Mouse (Mus musculus) thymus, adult 2 months (tissue): ENCODE results near the gene Shcbp1. TPM values are rescaled to one million over a fixed set of nuclear protein-coding genes. Genes with fewer than 3 reads are reported as not detected.

ENCODE experiments used
- DNase-seq: peaks from one replicate; pipeline ENCODE4 v3.0.0; 2021
- H3K27ac ChIP-seq: fragments of 200-500 bp; 2 replicates; pipeline ENCODE4 v1.5.1; 2012; ENCODE audit warnings: low read length, control low read depth; ENCODE audit not compliant: control insufficient read depth, insufficient read depth
- H3K27me3 ChIP-seq: fragments of 200-500 bp; 2 replicates; pipeline ENCODE4 v1.6.1; 2012; ENCODE audit warnings: mild to moderate bottlenecking, low read length, moderate library complexity, mixed read lengths; ENCODE audit not compliant: control insufficient read depth, insufficient read depth
- H3K36me3 ChIP-seq: fragments of 200-500 bp; 2 replicates; pipeline ENCODE4 v1.6.1; 2012; ENCODE audit warnings: mild to moderate bottlenecking, low read length, moderate library complexity; ENCODE audit not compliant: control insufficient read depth, insufficient read depth
- H3K4me1 ChIP-seq: fragments of 200-500 bp; replicated peaks from 2 replicates; pipeline ENCODE4 v1.6.1; 2012; ENCODE audit warnings: low read length; ENCODE audit not compliant: control insufficient read depth, insufficient read depth
- H3K4me3 ChIP-seq: fragments of 200-500 bp; 2 replicates; pipeline ENCODE4 v1.5.1; 2012; ENCODE audit warnings: mild to moderate bottlenecking, low read length, control low read depth, moderate library complexity; ENCODE audit not compliant: control insufficient read depth, insufficient read depth
- CTCF ChIP-seq: fragments of 200-500 bp; IDR thresholded peaks from 2 replicates; pipeline ENCODE4 v1.5.1; 2012; ENCODE audit warnings: mild to moderate bottlenecking, control low read depth, low read length, moderate library complexity, borderline replicate concordance; ENCODE audit not compliant: control insufficient read depth, poor library complexity, insufficient read depth; ENCODE audit errors: extremely low read depth
- POLR2A ChIP-seq: fragments of 200-500 bp; IDR thresholded peaks from 2 replicates; pipeline ENCODE4 v1.6.1; 2012; ENCODE audit warnings: mild to moderate bottlenecking, low read length, control low read depth, moderate library complexity; ENCODE audit not compliant: control insufficient read depth, poor library complexity, insufficient read depth; ENCODE audit errors: extremely low read depth
- WGBS: fragments of 180-500 bp; shearing (Covaris S2); methylation state at CpG from one replicate; pipeline ENCODE4 v1.1.7; 2018; 5-methylcytosine and 5-hydroxymethylcytosine counted together
- polyA plus RNA-seq: library from polyadenylated mRNA; depleted of rRNA; stranded (reverse); fragments of >200 nt; gene quantifications from 2 replicates; pipeline ENCODE4 v1.2.3, GENCODE M21; 2012; rRNA removed

Shcbp1 gene
- 8.1 and 9.0 TPM in 2 replicates for polyA plus RNA-seq

- peak; percentile 88 for DNase-seq
- H3K4me3 ChIP-seq: peak within 1 kb of the TSS; percentile 100
- peaks cover 11% of the 10 kb centered on the region for H3K4me1 ChIP-seq
- H3K27me3 ChIP-seq: no peaks in the 10 kb centered on the region
- H3K36me3 ChIP-seq: no peaks in the 10 kb centered on the region
- H3K27ac ChIP-seq: no peak within 1 kb of the TSS
- 5% methylated on average over 29 of the region's 29 CpGs for WGBS
- TF ChIP-seq POLR2A (no peak), CTCF (no peak)
Measured at GRCm38 (mm10) chr8:4779254-4780055, at the start of gene Shcbp1. TSS of gene Shcbp1 (minus strand) at chr8:4779567.

- Histone ChIP-seq H3K27me3 (no peaks in the 10 kb centered on the region), H3K27ac (no peak overlapping the region), H3K36me3 (no peaks in the 10 kb centered on the region), H3K4me1 (no peaks in the 10 kb centered on the region), H3K4me3 (no peak overlapping the region)
- TF ChIP-seq POLR2A (no peak), CTCF (no peak)
- DNase-seq: no peak
- WGBS: 92% methylated on average over 4 of the region's 4 CpGs
Measured at GRCm38 (mm10) chr8:4808831-4809230, 29.5 kb upstream of the Shcbp1 start.

GRCm38 (mm10) chr8:4800524-4801122, 21.3 kb upstream of the Shcbp1 start:
- Histone ChIP-seq H3K27me3 (no peaks in the 10 kb centered on the region), H3K27ac (no peak overlapping the region), H3K4me1 (no peaks in the 10 kb centered on the region), H3K4me3 (no peak overlapping the region), H3K36me3 (no peaks in the 10 kb centered on the region)
- DNase-seq: peak; percentile 16
- no peak for TF ChIP-seq POLR2A
- TF ChIP-seq CTCF: no peak
- WGBS: 59% methylated on average over 19 of the region's 19 CpGs

- no peak for TF ChIP-seq POLR2A
- TF ChIP-seq CTCF: no peak
Measured at GRCm38 (mm10) chr8:4778266-4778665, 1.1 kb downstream of the Shcbp1 start.

GRCm38 (mm10) chr8:4764751-4765150, 14.6 kb downstream of the Shcbp1 start:
- no peak for DNase-seq
- WGBS: 96% methylated on average over 4 of the region's 4 CpGs

More at GRCm38 (mm10) chr8:4778266-4778665, 1.1 kb downstream of the Shcbp1 start:
- Histone ChIP-seq H3K36me3 (no peaks in the 10 kb centered on the region), H3K4me3 (peak overlapping the region; percentile 2; the same call in 1 of the 2 replicates), H3K27me3 (no peaks in the 10 kb centered on the region), H3K4me1 (peaks cover 11% of the 10 kb centered on the region), H3K27ac (no peak overlapping the region)
- WGBS: 58% methylated on average over 6 of the region's 6 CpGs
- DNase-seq: no peak

GRCm38 (mm10) chr8:4753048-4753447, 26.3 kb downstream of the Shcbp1 start:
- Histone ChIP-seq H3K36me3 (peaks cover 5% of the 10 kb centered on the region; the same call in 1 of the 2 replicates), H3K27me3 (no peaks in the 10 kb centered on the region), H3K4me1 (no peaks in the 10 kb centered on the region), H3K4me3 (no peak overlapping the region), H3K27ac (no peak overlapping the region)
- TF ChIP-seq POLR2A: no peak
- no peak for TF ChIP-seq CTCF
- DNase-seq: no peak
- WGBS: 50% methylated on average over 5 of the region's 5 CpGs

More at GRCm38 (mm10) chr8:4764751-4765150, 14.6 kb downstream of the Shcbp1 start:
- Histone ChIP-seq H3K27me3 (no peaks in the 10 kb centered on the region), H3K27ac (no peak overlapping the region), H3K4me1 (no peaks in the 10 kb centered on the region), H3K4me3 (no peak overlapping the region), H3K36me3 (peaks cover 4% of the 10 kb centered on the region; the same call in 1 of the 2 replicates)
- TF ChIP-seq POLR2A: no peak
- TF ChIP-seq CTCF: no peak

- WGBS: 44% methylated on average over 1 of the region's 1 CpGs
- Histone ChIP-seq H3K4me1 (no peaks in the 10 kb centered on the region), H3K27me3 (no peaks in the 10 kb centered on the region), H3K4me3 (no peak overlapping the region), H3K27ac (no peak overlapping the region), H3K36me3 (no peaks in the 10 kb centered on the region)
- TF ChIP-seq POLR2A (no peak), CTCF (no peak)
- DNase-seq: no peak
Measured at GRCm38 (mm10) chr8:4730942-4731341, 48.4 kb downstream of the Shcbp1 start.
